Mouse (Mus musculus) myocyte (in vitro differentiated cells): ENCODE measurements around the gene Dbx2. TPM values are rescaled to one million over a fixed set of nuclear protein-coding genes. Genes with fewer than 3 reads are reported as not detected.

Source experiments
- H3K27me3 ChIP-seq: one replicate; pipeline ENCODE4 v1.6.1; 2011; ENCODE audit not compliant: control insufficient read depth, insufficient read depth, insufficient read length
- H3K36me3 ChIP-seq: one replicate; pipeline ENCODE4 v1.6.1; 2011; ENCODE audit not compliant: control insufficient read depth, insufficient read depth
- H3K4me2 ChIP-seq: one replicate; pipeline ENCODE4 v1.6.1; 2011; ENCODE audit warnings: low read depth, control low read depth
- H3K4me3 ChIP-seq: one replicate; pipeline ENCODE4 v1.5.1; 2011; ENCODE audit warnings: mild to moderate bottlenecking, control low read depth, moderate library complexity
- H3K79me2 ChIP-seq: one replicate; pipeline ENCODE4 v1.6.1; 2011; ENCODE audit not compliant: control insufficient read depth, insufficient read depth
- H3ac ChIP-seq: one replicate; pipeline ENCODE4 v1.6.1; 2011; ENCODE audit not compliant: control insufficient read depth, insufficient read length
- CEBPB ChIP-seq: IDR thresholded peaks from 2 replicates; pipeline ENCODE4 v1.6.1; 2011; ENCODE audit warnings: mild to moderate bottlenecking, moderate library complexity; ENCODE audit not compliant: poor library complexity, insufficient read depth, severe bottlenecking
- E2F4 ChIP-seq: IDR thresholded peaks from one replicate; pipeline ENCODE4 v1.6.1; 2011; ENCODE audit warnings: mild to moderate bottlenecking, control low read depth, moderate library complexity; ENCODE audit not compliant: insufficient read depth
- MAX ChIP-seq: IDR thresholded peaks from one replicate; pipeline ENCODE4 v1.6.1; 2011; ENCODE audit warnings: low read depth, mild to moderate bottlenecking, control low read depth
- MYOD1 ChIP-seq, 3 experiments: IDR thresholded peaks; one replicate each; pipeline ENCODE4 v1.6.1; 2011; ENCODE audit warnings: control low read depth in 2 of 3, low read depth in 2 of 3, mild to moderate bottlenecking in 2 of 3, moderate library complexity in 1 of 3; ENCODE audit not compliant: insufficient read length in 2 of 3, control insufficient read depth in 1 of 3
- MYOG ChIP-seq, 3 experiments: IDR thresholded peaks; one replicate each; pipeline ENCODE4 v1.6.1; 2011; ENCODE audit warnings: control low read depth in 2 of 3, low read depth in 2 of 3, mild to moderate bottlenecking in 2 of 3; ENCODE audit not compliant: insufficient read length in 2 of 3, control insufficient read depth in 1 of 3, insufficient read depth in 1 of 3
- POLR2A ChIP-seq: IDR thresholded peaks from one replicate; pipeline ENCODE4 v1.6.1; 2011; ENCODE audit warnings: low read depth, mild to moderate bottlenecking, control low read depth, moderate library complexity; ENCODE audit not compliant: insufficient read length
- POLR2AphosphoS2 ChIP-seq: IDR thresholded peaks from one replicate; pipeline ENCODE4 v1.6.1; 2011; ENCODE audit warnings: low read depth, control low read depth; ENCODE audit not compliant: insufficient read length
- REST ChIP-seq: IDR thresholded peaks from one replicate; pipeline ENCODE4 v1.6.1; 2011; ENCODE audit warnings: mild to moderate bottlenecking, control low read depth, moderate library complexity; ENCODE audit not compliant: insufficient read depth, insufficient read length
- SRF ChIP-seq: IDR thresholded peaks from one replicate; pipeline ENCODE4 v1.6.1; 2011; ENCODE audit warnings: low read depth; ENCODE audit not compliant: control insufficient read depth, insufficient read length
- TCF12 ChIP-seq: IDR thresholded peaks from one replicate; pipeline ENCODE4 v1.6.1; 2011; ENCODE audit warnings: mild to moderate bottlenecking, control low read depth; ENCODE audit not compliant: poor library complexity, insufficient read depth, severe bottlenecking
- TCF3 ChIP-seq: IDR thresholded peaks from one replicate; pipeline ENCODE4 v1.6.1; 2011; ENCODE audit warnings: low read depth, control low read depth; ENCODE audit not compliant: insufficient read length
- USF1 ChIP-seq: IDR thresholded peaks from one replicate; pipeline ENCODE4 v1.6.1; 2011; ENCODE audit warnings: low read depth, mild to moderate bottlenecking, control low read depth, moderate library complexity
- polyA plus RNA-seq: library from polyadenylated mRNA; unstranded; fragments of >200 nt; fragmentation: generic; extraction: Trizol; gene quantifications from one replicate; pipeline ENCODE4 v1.2.1, GENCODE M21; 2012; ENCODE audit warnings: missing spikeins

The Dbx2 gene
- polyA plus RNA-seq, 1 experiment, result not detected

- Histone ChIP-seq H3K36me3 (no peaks in the 10 kb centered on the region), H3ac (no peak overlapping the region), H3K4me2 (no peak overlapping the region), H3K4me3 (no peak overlapping the region), H3K79me2 (no peaks in the 10 kb centered on the region), H3K27me3 (peaks cover 4% of the 10 kb centered on the region)
- no peak for TF ChIP-seq POLR2A
These were observed 11.4 kb upstream of the Dbx2 start for GRCm38 (mm10) chr15:95667209-95667608.

DNA sequence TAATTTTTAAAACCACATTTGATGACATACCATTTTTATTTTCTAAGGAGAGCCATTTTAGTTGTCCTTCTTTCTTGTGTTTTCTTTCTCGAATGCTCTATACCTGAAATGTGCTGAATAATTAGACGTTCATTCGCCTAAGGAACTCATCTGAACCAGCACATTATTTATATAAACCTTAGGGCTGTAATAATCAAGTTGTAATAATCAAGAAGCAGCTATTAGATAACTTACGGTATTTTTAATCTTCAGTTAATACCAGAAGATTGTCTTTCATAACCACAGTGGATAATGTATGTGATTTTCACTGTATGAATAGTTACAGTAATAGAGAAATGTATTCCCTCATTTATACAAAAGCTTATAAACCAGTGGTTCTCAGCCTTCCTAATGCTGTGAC, 9.2 kb upstream of the Dbx2 start:
- H3K27me3 ChIP-seq, result peaks cover 9% of the 10 kb centered on the region
- H3K4me2 ChIP-seq, result no peak overlapping the region
- no peak overlapping the region for H3ac ChIP-seq
- TF ChIP-seq CEBPB, result no peak
- TF ChIP-seq POLR2AphosphoS2, result no peak
- TF ChIP-seq MYOG (IDR thresholded peaks at IDR 0.05; ENCODE audit: control insufficient read depth in 1 of 3, insufficient read depth in 1 of 3, insufficient read length in 2 of 3, low read depth in 2 of 3), result no peak
- TF ChIP-seq TCF3, result no peak
- no peak for TF ChIP-seq REST
- TF ChIP-seq TCF12, result no peak
- TF ChIP-seq MAX, result no peak
- TF ChIP-seq POLR2A, result no peak
- TF ChIP-seq E2F4, result no peak
- no peak for TF ChIP-seq USF1
- no peak for TF ChIP-seq SRF
- no peak for TF ChIP-seq MYOD1 (IDR thresholded peaks at IDR 0.05; ENCODE audit: control insufficient read depth in 1 of 3, insufficient read length in 2 of 3, low read depth in 2 of 3)
- H3K4me3 ChIP-seq, result no peak overlapping the region
- no peaks in the 10 kb centered on the region for H3K36me3 ChIP-seq
- H3K79me2 ChIP-seq, result no peaks in the 10 kb centered on the region

DNA sequence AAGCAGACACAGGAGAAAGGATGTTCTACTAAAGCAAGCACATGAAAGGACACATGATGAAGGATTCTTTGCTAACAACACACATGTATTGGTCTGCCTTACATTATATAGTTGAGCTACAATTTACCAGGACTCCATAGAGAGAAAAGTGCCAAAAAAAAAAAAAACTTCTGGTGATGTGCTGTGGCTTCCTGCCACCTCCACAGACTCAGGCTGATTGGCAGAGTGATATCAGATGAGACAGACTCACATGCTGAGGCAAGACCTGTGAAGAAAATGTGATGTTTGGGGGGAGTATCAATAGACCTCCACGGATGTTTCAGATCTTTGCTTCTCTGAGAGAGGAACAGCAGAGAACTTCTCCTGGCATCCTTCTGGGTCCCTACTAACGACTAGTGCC, 6.0 kb upstream of the Dbx2 start:
- TF ChIP-seq POLR2A (no peak), SRF (no peak), CEBPB (no peak), MAX (no peak), POLR2AphosphoS2 (no peak), REST (no peak), USF1 (no peak), TCF12 (no peak), E2F4 (no peak), TCF3 (no peak), MYOD1 (IDR thresholded peaks at IDR 0.05; ENCODE audit: control insufficient read depth in 1 of 3, insufficient read length in 2 of 3, low read depth in 2 of 3) (no peak)
- Histone ChIP-seq H3K79me2 (no peaks in the 10 kb centered on the region), H3K4me3 (no peak overlapping the region), H3K36me3 (no peaks in the 10 kb centered on the region), H3K27me3 (peaks cover 17% of the 10 kb centered on the region), H3ac (no peak overlapping the region), H3K4me2 (no peak overlapping the region)

DNA sequence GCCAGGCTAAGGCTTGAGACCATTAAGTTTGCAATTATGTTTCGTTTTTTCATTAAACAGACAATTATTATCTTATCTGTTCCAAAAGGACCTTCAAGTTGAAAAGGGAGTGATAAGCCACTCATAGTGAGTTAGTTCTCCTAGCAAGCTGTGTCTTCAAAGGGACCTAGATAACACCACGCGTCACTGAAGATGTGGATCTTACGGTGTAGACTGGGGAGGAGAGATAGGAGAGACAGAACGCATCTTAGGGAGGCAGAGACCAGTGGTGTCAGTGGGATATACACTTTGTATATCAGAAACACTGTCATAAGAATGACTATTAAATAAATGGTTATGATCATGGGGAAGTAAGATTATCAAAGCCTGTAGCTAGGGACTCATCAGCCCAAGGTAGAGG, 4.6 kb upstream of the Dbx2 start:
- no peaks in the 10 kb centered on the region for H3K36me3 ChIP-seq
- H3K79me2 ChIP-seq, result no peaks in the 10 kb centered on the region
- TF ChIP-seq POLR2A (no peak), E2F4 (no peak), TCF3 (no peak), TCF12 (no peak), POLR2AphosphoS2 (no peak)
- H3K4me3 ChIP-seq, result no peak overlapping the region
- H3ac ChIP-seq, result no peak overlapping the region
- H3K27me3 ChIP-seq, result peaks cover 14% of the 10 kb centered on the region
- no peak overlapping the region for H3K4me2 ChIP-seq

DNA sequence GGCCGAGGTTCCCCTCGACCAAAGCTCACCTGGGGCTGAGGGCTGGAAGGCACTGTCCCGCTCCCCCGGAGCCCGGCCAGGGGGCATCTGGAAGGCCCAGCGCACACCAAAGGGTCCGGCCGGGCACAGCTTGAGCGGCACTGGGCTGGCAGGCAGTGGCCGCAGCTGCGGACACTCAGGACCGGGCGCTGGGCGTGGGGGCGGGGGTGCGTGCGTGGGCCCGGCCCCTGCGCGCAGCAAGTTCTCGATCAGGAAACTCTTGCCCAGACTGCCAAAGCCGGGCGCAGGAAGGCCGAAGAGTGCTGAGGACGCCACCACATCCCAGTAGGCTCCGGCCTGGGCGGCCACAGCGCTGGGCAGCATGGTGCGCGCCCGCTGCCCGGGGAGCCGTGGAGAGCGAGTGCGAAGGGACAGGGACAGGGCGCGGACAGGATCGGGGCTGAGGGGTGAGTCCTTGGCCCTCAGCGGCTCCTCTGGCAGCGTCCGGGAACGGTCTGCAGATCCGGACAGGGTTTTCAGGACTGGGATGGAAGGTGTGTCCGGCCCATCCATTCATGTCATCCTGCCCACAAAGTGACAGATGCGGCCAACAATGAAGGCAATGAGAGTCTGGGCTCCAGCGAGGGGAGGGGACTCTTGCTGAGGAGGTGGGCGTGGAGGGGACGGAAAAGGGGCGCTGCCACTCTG, 1.4 kb downstream of the Dbx2 start:
- Histone ChIP-seq H3K4me2 (no peak overlapping the region), H3K36me3 (no peaks in the 10 kb centered on the region), H3K27me3 (peaks cover 47% of the 10 kb centered on the region), H3ac (no peak overlapping the region), H3K79me2 (no peaks in the 10 kb centered on the region), H3K4me3 (no peak overlapping the region)
- TF ChIP-seq USF1 (no peak), TCF12 (no peak), POLR2AphosphoS2 (no peak), SRF (no peak)

GRCm38 (mm10) chr15:95653812-95654210, 1.9 kb downstream of the Dbx2 start:
- Histone ChIP-seq H3K36me3 (no peaks in the 10 kb centered on the region), H3K4me2 (no peak overlapping the region), H3K79me2 (no peaks in the 10 kb centered on the region), H3K4me3 (no peak overlapping the region), H3K27me3 (peaks cover 48% of the 10 kb centered on the region), H3ac (no peak overlapping the region)
- TF ChIP-seq MYOG (IDR thresholded peaks at IDR 0.05; ENCODE audit: control insufficient read depth in 1 of 3, insufficient read depth in 1 of 3, insufficient read length in 2 of 3, low read depth in 2 of 3) (no peak), REST (no peak), SRF (no peak), MYOD1 (IDR thresholded peaks at IDR 0.05; ENCODE audit: control insufficient read depth in 1 of 3, insufficient read length in 2 of 3, low read depth in 2 of 3) (no peak), TCF12 (no peak), POLR2A (no peak), E2F4 (no peak), CEBPB (no peak), USF1 (no peak), TCF3 (no peak), POLR2AphosphoS2 (no peak), MAX (no peak)
